Mouse (Mus musculus) CH12.LX (cell line): ENCODE measurements at regions not wholly inside any gene's neighbourhood (a gene's known extent, or its start where the extent isn't known, plus 50 kb on each side); places are given as distances from the start of the nearest gene placed in this dataset.

Experiments used
- DNase-seq: peaks from one replicate; pipeline ENCODE4 v3.0.0-alpha.2; 2013; ENCODE audit errors: extremely low read depth
- H3K27ac ChIP-seq: 2 replicates; pipeline ENCODE4 v1.5.1; 2012; ENCODE audit warnings: low read depth, mild to moderate bottlenecking, control low read depth, moderate library complexity; ENCODE audit not compliant: insufficient read depth
- H3K27me3 ChIP-seq: replicated peaks from 2 replicates; pipeline ENCODE3; 2012; ENCODE audit warnings: inconsistent platforms
- H3K36me3 ChIP-seq, 2 experiments: replicated peaks in 1 of 2; 2 replicates each; pipeline versions ENCODE3 to v1.6.1; 2012; ENCODE audit warnings: inconsistent platforms in 1 of 2, low read length in 1 of 2, mild to moderate bottlenecking in 1 of 2, mixed read lengths in 1 of 2, moderate library complexity in 1 of 2; ENCODE audit not compliant: control insufficient read depth in 1 of 2, insufficient read depth in 1 of 2
- H3K4me1 ChIP-seq, 2 experiments: 2 replicates each; pipeline ENCODE4 v1.6.1; 2012; ENCODE audit warnings: inconsistent platforms in 1 of 2, moderate library complexity in 1 of 2; ENCODE audit not compliant: insufficient read depth in 2 of 2, control insufficient read depth in 1 of 2
- H3K4me2 ChIP-seq: 2 replicates; pipeline ENCODE4 v1.6.1; 2012; ENCODE audit warnings: low read depth, mild to moderate bottlenecking, control low read depth; ENCODE audit not compliant: poor library complexity, insufficient read depth, severe bottlenecking
- H3K4me3 ChIP-seq, 3 experiments: fragments of 150-350 bp in 1 of 3; sonication (generic) in 1 of 3; replicated peaks in 1 of 3; 2 replicates each; pipeline versions ENCODE3 to v1.5.1; 2011 to 2012; ENCODE audit warnings: low read depth in 2 of 3, low read length in 2 of 3, mild to moderate bottlenecking in 2 of 3, moderate library complexity in 2 of 3, control low read depth in 1 of 3, improper control_type of control experiment in 1 of 3, inconsistent platforms in 1 of 3, mixed read lengths in 1 of 3; ENCODE audit not compliant: poor library complexity in 1 of 3
- H3K79me2 ChIP-seq: replicated peaks from 2 replicates; pipeline ENCODE4 v1.6.1; 2012; ENCODE audit warnings: mild to moderate bottlenecking, moderate library complexity; ENCODE audit not compliant: control insufficient read depth, poor library complexity, insufficient read depth, severe bottlenecking; ENCODE audit errors: extremely low read depth
- H3K9ac ChIP-seq: 2 replicates; pipeline ENCODE4 v1.6.1; 2012; ENCODE audit warnings: low read depth, mild to moderate bottlenecking, control low read depth, moderate library complexity; ENCODE audit not compliant: insufficient read depth
- H3K9me3 ChIP-seq: replicated peaks from 2 replicates; pipeline ENCODE3; 2012; ENCODE audit warnings: low read length, inconsistent platforms, mixed read lengths
- BHLHE40 ChIP-seq: IDR thresholded peaks from 2 replicates; pipeline ENCODE4 v1.6.1; 2011; ENCODE audit warnings: mild to moderate bottlenecking, low read depth, low read length, improper control_type of control experiment
- CHD1 ChIP-seq: IDR thresholded peaks from 2 replicates; pipeline ENCODE4 v1.6.1; 2012; ENCODE audit warnings: low read depth, low read length, improper control_type of control experiment, inconsistent platforms
- CTCF ChIP-seq, 2 experiments: IDR thresholded peaks in 1 of 2; conservative IDR thresholded peaks in 1 of 2; 2 replicates each; pipeline ENCODE4 v1.5.1; 2011 to 2012; ENCODE audit warnings: low read depth in 2 of 2, low read length in 2 of 2, improper control_type of control experiment in 1 of 2, inconsistent platforms in 1 of 2, mild to moderate bottlenecking in 1 of 2, moderate library complexity in 1 of 2
- ETS1 ChIP-seq: conservative IDR thresholded peaks from 2 replicates; pipeline ENCODE4 v1.6.1; 2012; ENCODE audit warnings: low read depth, mild to moderate bottlenecking, inconsistent platforms, low read length, improper control_type of control experiment, moderate library complexity
- GABPA ChIP-seq: IDR thresholded peaks from 2 replicates; pipeline ENCODE4 v1.6.1; 2012; ENCODE audit warnings: low read depth, low read length, improper control_type of control experiment, inconsistent platforms; ENCODE audit not compliant: insufficient replicate concordance
- KAT2A ChIP-seq: IDR thresholded peaks from 2 replicates; pipeline ENCODE4 v1.6.1; 2012; ENCODE audit warnings: low read length, improper control_type of control experiment, inconsistent platforms; ENCODE audit not compliant: insufficient replicate concordance
- MAFK ChIP-seq: IDR thresholded peaks from 2 replicates; pipeline ENCODE4 v1.6.1; 2011; ENCODE audit warnings: low read length, improper control_type of control experiment; ENCODE audit not compliant: insufficient replicate concordance
- MAX ChIP-seq: IDR thresholded peaks from 2 replicates; pipeline ENCODE4 v1.6.1; 2011; ENCODE audit warnings: low read length, improper control_type of control experiment
- MAZ ChIP-seq: IDR thresholded peaks from 2 replicates; pipeline ENCODE4 v1.6.1; 2012; ENCODE audit warnings: low read depth, mild to moderate bottlenecking, inconsistent platforms, low read length, improper control_type of control experiment, moderate library complexity
- MEF2A ChIP-seq: IDR thresholded peaks from 2 replicates; pipeline ENCODE4 v1.6.1; 2014; ENCODE audit warnings: low read depth, mild to moderate bottlenecking, inconsistent platforms, low read length, improper control_type of control experiment, borderline replicate concordance
- MXI1 ChIP-seq: IDR thresholded peaks from 2 replicates; pipeline ENCODE4 v1.6.1; 2011; ENCODE audit warnings: mild to moderate bottlenecking, low read depth, low read length, improper control_type of control experiment
- MYC ChIP-seq: IDR thresholded peaks from 2 replicates; pipeline ENCODE4 v1.6.1; 2011; ENCODE audit warnings: low read depth, mild to moderate bottlenecking, improper control_type of control experiment, low read length
- NELFE ChIP-seq: IDR thresholded peaks from 2 replicates; pipeline ENCODE4 v1.6.1; 2011; ENCODE audit warnings: low read depth, low read length, improper control_type of control experiment
- PAX5 ChIP-seq: IDR thresholded peaks from 2 replicates; pipeline ENCODE4 v1.6.1; 2012; ENCODE audit warnings: low read length, inconsistent platforms, mixed read lengths
- POLR2AphosphoS2 ChIP-seq: IDR thresholded peaks from 2 replicates; pipeline ENCODE4 v1.6.1; 2011; ENCODE audit warnings: low read depth, low read length, improper control_type of control experiment
- RAD21 ChIP-seq: IDR thresholded peaks from 2 replicates; pipeline ENCODE4 v1.6.1; 2011; ENCODE audit warnings: low read depth, mild to moderate bottlenecking, low read length, improper control_type of control experiment, moderate library complexity
- SIN3A ChIP-seq: IDR thresholded peaks from 2 replicates; pipeline ENCODE4 v1.6.1; 2012; ENCODE audit warnings: low read length, improper control_type of control experiment, inconsistent platforms
- SMC3 ChIP-seq: IDR thresholded peaks from 2 replicates; pipeline ENCODE4 v1.6.1; 2011; ENCODE audit warnings: low read depth, low read length, improper control_type of control experiment
- TBP ChIP-seq: conservative IDR thresholded peaks from 2 replicates; pipeline ENCODE4 v1.6.1; 2011; ENCODE audit warnings: low read depth, low read length, improper control_type of control experiment
- TCF12 ChIP-seq: IDR thresholded peaks from 2 replicates; pipeline ENCODE4 v1.6.1; 2014; ENCODE audit warnings: low read depth, mild to moderate bottlenecking, inconsistent platforms, low read length, improper control_type of control experiment
- UBTF ChIP-seq: IDR thresholded peaks from 2 replicates; pipeline ENCODE4 v1.6.1; 2012; ENCODE audit warnings: low read depth, mild to moderate bottlenecking, inconsistent platforms, low read length, improper control_type of control experiment, moderate library complexity
- ZC3H11A ChIP-seq: IDR thresholded peaks from 2 replicates; pipeline ENCODE4 v1.6.1; 2012; ENCODE audit warnings: low read depth, mild to moderate bottlenecking, inconsistent platforms, low read length, improper control_type of control experiment
- ZNF384 ChIP-seq: IDR thresholded peaks from 2 replicates; pipeline ENCODE4 v1.6.1; 2012; ENCODE audit warnings: low read depth, low read length, improper control_type of control experiment, inconsistent platforms
- dilution Hi-C: fragments of 300-500 bp; cut with MboI; formaldehyde crosslinking; loops from 2 replicates; pipeline ENCODE4 v1.14.3; 2020; ENCODE audit warnings: low sequenced_read_pairs; ENCODE audit not compliant: extremely low pct_unique_long_range_greater_than_20kb, extremely low pct_ligation_motif_present
- in situ Hi-C: fragments of 300-500 bp; cut with MboI; formaldehyde crosslinking; loops from 3 replicates; pipeline ENCODE4 v1.14.3; 2019; ENCODE audit warnings: low sequenced_read_pairs, low pct_ligation_motif_present, low pct_unique_long_range_greater_than_20kb, mixed read lengths

DNA sequence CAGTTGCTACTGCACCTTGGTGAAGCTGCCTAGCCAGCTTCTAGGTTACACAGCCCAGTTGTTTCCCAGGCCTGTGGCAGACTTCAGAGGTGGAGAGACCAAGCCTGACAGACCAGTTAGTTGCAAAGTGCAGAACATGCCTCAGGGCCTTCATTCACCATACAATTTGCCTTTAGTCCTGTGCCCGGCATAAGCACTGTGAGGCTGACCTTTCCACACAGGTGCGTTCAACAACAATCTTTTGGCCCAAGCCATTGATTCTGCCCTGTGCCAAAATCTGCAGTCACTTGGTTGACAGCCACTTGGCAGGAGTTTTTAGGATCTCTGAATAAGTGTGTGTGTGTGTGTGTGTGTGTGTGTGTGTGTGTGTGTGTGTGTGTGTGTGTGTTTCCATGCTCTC is 2400.5 kb upstream of the Gm7489 start:
- TF ChIP-seq PAX5 = no peak
- TF ChIP-seq BHLHE40 = no peak
- no peak for TF ChIP-seq MYC
- TF ChIP-seq MAFK = no peak
- no peak for TF ChIP-seq ZC3H11A
- no peak for TF ChIP-seq GABPA
- TF ChIP-seq SIN3A = no peak
- Histone ChIP-seq H3K9ac (no peak overlapping the region), H3K27me3 (no peaks in the 10 kb centered on the region), H3K4me1 (peaks cover 0 to 5% of the 10 kb centered on the region in 2 experiments; a peak in 1 of 4 replicates), H3K4me3 (no peak overlapping the region), H3K36me3 (no peaks in the 10 kb centered on the region), H3K79me2 (no peaks in the 10 kb centered on the region), H3K4me2 (no peak overlapping the region), H3K9me3 (no peaks in the 10 kb centered on the region), H3K27ac (no peak overlapping the region)
- dilution Hi-C loops = no loop called here
- DNase-seq = no peak
- in situ Hi-C loops = no loop called here

- dilution Hi-C loops = no loop called here
- H3K4me3 ChIP-seq = no peak overlapping the region
- no peak overlapping the region for H3K9ac ChIP-seq
- H3K27ac ChIP-seq = no peak overlapping the region
- no peak for TF ChIP-seq GABPA
- no peak for TF ChIP-seq UBTF
- no peak for TF ChIP-seq RAD21
- no peak for TF ChIP-seq TBP
- TF ChIP-seq KAT2A = no peak
- no peak for TF ChIP-seq BHLHE40
- no peak for TF ChIP-seq TCF12
- no peak for TF ChIP-seq MEF2A
- no peak for TF ChIP-seq ZNF384
- no peak for TF ChIP-seq MAZ
- TF ChIP-seq CTCF (conservative IDR thresholded peaks at IDR 0.05 in 1 of 2, IDR thresholded peaks at IDR 0.05 in 1 of 2; ENCODE audit: low read depth in 2 of 2, low read length in 2 of 2) = no peak
- no peak for TF ChIP-seq ETS1
- no peak for TF ChIP-seq MAX
- no peak for TF ChIP-seq CHD1
- no peak for TF ChIP-seq MXI1
- no peak for TF ChIP-seq SMC3
- no peak for TF ChIP-seq NELFE
- TF ChIP-seq POLR2AphosphoS2 = no peak
- TF ChIP-seq, all 38 proteins: peak for 0
- no peaks in the 10 kb centered on the region for H3K9me3 ChIP-seq
- DNase-seq = no peak
- in situ Hi-C loops = no loop called here
- no peaks in the 10 kb centered on the region for H3K79me2 ChIP-seq
- no peak overlapping the region for H3K4me2 ChIP-seq
- H3K4me1 ChIP-seq = peaks cover 0 to 5% of the 10 kb centered on the region in 2 experiments; a peak in 1 of 4 replicates
- no peaks in the 10 kb centered on the region for H3K36me3 ChIP-seq
- no peaks in the 10 kb centered on the region for H3K27me3 ChIP-seq
Observed at GRCm38 (mm10) chr15:51485554-51485953, 2399.2 kb upstream of the Gm7489 start.
